Mouse (Mus musculus): ENCODE measurements around the gene Cep131.

The Cep131 gene

DNA sequence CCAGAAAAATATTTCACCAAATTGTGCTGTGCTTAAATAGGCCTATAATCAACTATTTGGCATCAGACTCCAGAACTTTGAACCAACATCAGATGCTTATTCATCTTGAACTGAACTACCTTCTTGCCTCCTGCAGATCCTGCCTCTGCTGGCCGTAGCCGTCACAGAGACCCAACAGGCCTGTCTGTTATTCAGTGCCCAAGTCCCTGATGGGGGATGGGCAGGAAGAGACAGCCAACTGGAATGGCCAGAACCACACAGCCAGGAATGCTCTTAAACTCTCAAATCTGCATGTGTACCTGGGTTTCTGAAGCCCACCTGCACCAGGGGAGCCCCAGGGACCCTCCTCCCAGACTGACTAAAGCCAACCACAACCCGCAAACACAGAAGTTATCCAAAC is 59.7 kb downstream of the Cep131 start:
- DNase-seq (ENCODE audit: low spot score) = no peak

DNA sequence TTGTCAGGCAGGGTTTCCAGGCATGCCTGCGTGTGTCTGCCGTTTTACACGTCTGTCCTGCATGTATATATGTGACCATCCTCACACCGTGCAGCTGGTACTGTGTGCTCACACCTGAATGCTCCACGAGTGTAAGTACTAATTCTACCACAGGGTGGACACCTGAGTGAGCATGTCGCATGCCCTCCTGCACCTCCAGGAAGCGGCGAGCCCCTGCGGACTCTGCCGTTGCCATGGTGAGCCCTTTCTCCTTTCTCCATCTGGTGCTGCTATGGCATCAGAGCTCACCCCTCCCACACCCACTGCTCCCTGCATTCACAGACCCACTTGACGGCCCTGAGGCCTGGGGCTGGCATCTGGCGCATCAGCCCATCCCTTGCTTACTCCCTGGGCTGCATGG is 63.8 kb downstream of the Cep131 start:
- DNase-seq (ENCODE audit: low spot score) = no peak

DNA sequence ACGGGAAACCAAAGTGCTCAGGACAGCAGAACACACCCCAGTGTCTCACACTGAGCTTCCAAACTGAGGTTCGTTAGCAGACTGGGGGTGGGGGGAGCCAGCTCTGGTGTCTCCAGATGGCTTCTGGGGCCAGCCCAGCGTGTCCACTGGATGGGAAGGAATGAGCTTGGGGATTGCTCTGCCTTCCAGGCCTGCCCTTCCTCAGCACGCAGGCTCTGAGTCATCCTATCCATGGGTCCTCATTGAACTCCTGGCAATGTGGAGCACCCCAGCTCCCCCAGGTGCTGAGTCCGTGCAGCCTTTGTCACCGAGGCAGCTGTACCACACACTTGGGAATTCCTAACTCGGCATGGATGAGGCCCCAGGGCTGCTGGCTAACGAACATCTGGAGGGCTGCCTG is 64.4 kb downstream of the Cep131 start:
- no peak for DNase-seq (ENCODE audit: low spot score)

- DNase-seq (ENCODE audit: low spot score) = no peak
Measured at GRCm38 (mm10) chr11:120021367-120021766, 65.3 kb downstream of the Cep131 start.

DNA sequence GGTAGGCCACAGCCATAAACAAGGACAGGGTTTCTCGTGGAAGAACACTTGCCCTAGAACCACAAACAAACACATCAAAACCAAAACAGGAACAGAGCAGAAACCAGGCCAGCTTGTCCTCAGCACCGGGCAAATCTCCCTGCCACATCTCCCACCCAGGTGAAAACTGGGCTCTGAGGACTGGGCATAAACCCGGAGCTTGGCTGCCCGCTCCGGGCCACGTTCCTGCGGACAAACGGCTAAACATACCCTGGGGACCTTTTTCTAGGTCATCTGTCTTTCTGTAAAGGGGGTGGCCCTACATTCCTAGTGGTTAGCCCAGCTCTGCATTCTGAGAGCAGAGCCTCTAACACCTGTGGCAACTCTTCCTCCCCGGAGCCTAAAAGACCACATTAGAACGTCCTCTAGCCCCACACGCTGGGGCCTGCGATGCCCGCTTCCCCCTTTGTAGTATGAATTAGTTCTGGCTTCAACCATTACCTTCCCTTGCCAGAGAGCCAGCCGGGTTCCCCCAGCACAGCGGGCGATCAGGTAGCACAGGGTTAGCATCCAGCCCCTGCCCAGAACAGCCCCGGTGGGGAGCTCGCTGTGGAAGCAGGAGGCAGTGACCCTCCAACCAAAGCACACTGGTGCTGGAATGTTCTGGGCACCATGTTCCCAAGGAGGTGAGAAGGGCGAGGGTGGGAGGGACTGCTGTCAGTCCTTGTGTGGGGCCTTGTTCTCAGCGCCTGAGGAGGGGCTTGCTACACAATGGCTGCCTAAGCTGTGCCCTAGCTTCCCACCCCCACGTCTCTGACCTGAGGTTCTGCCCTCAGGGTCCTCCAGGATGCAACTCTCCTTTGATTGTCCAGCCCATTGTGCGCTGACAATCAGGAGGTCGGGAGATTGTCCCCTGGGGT is 66.8 kb downstream of the Cep131 start:
- no peak for DNase-seq (ENCODE audit: low spot score)

DNA sequence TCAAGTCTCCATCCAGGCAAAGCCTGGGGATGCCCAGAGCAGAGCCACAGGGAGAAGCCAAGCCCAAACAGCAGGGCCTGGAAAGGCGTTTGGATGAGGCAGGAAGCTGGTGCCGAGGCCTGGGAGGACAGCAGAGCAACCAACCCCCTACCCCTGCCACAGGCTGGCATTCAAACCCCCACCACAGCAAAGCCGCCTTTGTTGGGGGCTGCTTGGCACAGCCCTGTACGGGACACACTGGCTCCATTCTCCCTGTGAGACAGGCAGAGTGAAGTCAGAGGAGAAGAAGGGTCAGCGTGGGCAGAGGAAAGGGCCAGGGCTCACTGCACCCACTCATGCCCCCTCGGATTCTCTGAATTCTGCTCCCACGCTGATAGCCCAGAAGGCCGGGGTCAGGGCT is 69.6 kb downstream of the Cep131 start:
- DNase-seq (ENCODE audit: low spot score) = no peak

DNA sequence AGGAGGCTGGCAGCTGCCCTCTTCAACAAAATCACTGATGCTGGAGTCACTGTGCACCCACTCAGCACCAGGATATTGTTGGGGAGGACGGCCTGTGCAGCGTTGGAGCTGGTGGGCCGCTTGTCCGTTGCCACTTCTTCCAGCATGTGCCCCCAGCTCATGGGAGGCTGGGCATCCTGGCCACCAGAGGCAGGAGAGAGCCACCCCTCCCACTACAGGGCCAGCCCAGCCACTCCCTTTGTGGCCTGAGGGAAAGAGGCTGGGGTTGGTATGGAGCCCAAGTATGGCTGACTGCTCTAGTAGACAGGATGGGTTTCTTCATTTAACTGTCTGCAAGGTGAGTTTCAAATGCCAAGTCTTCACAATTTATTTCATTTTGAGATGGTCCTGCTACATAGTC is 71.9 kb downstream of the Cep131 start:
- DNase-seq (ENCODE audit: low spot score) = no peak
